Mouse (Mus musculus): ENCODE measurements around the gene Ppil4. TPM values are rescaled to one million over a fixed set of nuclear protein-coding genes. Genes with fewer than 3 reads are reported as not detected.

The Ppil4 gene
- polyA plus RNA-seq, 1 experiment = 3.3 TPM

- Histone ChIP-seq H3K4me3 (ENCODE audit: low read depth, low read length) (no peak overlapping the region), H3K27me3 (ENCODE audit: control insufficient read depth, insufficient read depth, low read length) (no peaks in the 10 kb centered on the region), H3K36me3 (ENCODE audit: control insufficient read depth, insufficient read depth, low read length) (peaks cover 29% of the 10 kb centered on the region), H3K4me1 (ENCODE audit: control insufficient read depth, insufficient read depth, insufficient read length, low read length) (peaks cover 7% of the 10 kb centered on the region; the same call in 1 of the 2 replicates), H3K27ac (ENCODE audit: insufficient read depth, low read depth, low read length) (no peak overlapping the region)
- 90% methylated on average over 12 of the region's 12 CpGs for WGBS
- TF ChIP-seq CTCF (IDR thresholded peaks at IDR 0.05; ENCODE audit: extremely low read depth, insufficient read length, insufficient replicate concordance, low read depth, low read length) = no peak
- TF ChIP-seq POLR2A (IDR thresholded peaks at IDR 0.05; ENCODE audit: low read depth, low read length) = no peak
Observed at GRCm38 (mm10) chr10:7821981-7822380, 29.3 kb downstream of the Ppil4 start.

DNA sequence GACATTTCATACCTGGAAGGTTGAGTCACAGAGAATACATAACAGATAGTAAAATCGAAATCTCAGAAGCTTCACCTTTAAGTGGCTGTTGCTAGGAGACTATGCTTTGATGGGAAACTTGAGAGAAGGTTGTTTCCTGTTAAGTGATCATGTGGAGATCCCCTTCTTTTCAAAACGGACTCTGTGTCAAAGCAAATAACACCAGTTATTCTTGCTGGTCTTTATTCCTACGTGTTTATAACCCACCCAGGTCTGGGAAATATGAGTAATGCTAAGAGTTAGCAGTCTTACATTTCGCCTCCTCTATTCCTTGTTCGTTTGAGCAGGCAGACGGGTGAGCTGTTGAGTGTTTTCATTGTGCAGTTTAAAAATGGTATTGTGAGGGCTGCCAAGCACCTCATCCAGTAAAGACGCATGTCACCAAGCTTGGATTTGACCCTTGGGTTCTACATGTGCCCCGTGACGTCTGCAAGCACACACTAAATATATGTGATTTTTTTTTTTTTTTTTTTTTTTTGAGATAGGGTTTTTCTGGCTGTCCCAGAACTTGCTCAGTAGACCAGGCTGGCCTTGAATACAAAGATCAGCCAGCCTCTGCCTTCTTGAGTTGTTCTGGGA, 32.1 kb downstream of the Ppil4 start:
- TF ChIP-seq CTCF (IDR thresholded peaks at IDR 0.05; ENCODE audit: extremely low read depth, insufficient read length, insufficient replicate concordance, low read depth, low read length) (no peak), POLR2A (IDR thresholded peaks at IDR 0.05; ENCODE audit: low read depth, low read length) (no peak)
- WGBS = 82% methylated on average over 9 of the region's 9 CpGs
- H3K27ac ChIP-seq (ENCODE audit: insufficient read depth, low read depth, low read length) = no peak overlapping the region
- no peaks in the 10 kb centered on the region for H3K27me3 ChIP-seq (ENCODE audit: control insufficient read depth, insufficient read depth, low read length)
- H3K4me1 ChIP-seq (ENCODE audit: control insufficient read depth, insufficient read depth, insufficient read length, low read length) = peaks cover 7% of the 10 kb centered on the region; the same call in 1 of the 2 replicates
- H3K36me3 ChIP-seq (ENCODE audit: control insufficient read depth, insufficient read depth, low read length) = peaks cover 17% of the 10 kb centered on the region
- no peak overlapping the region for H3K4me3 ChIP-seq (ENCODE audit: low read depth, low read length)

DNA sequence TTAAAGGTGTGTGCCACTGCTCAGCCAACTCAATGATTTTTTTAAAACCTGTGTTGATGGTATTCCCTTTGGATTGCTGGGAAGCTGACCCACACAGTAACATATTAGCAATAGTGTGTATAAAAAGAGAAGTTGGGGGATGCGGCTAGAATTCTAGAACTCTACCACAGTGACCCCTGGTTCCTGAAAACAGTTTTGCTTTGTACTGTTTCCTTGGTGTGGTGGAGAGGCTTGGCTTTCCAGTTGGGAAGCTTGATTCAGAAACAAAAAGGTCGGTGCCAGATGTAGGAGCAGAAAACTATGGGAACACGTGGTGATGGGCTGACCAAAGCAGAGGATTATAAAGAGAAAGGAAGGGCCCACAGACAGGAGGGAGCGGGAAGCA, 32.6 kb downstream of the Ppil4 start:
- H3K36me3 ChIP-seq (ENCODE audit: control insufficient read depth, insufficient read depth, low read length) = peaks cover 16% of the 10 kb centered on the region
- H3K4me3 ChIP-seq (ENCODE audit: low read depth, low read length) = no peak overlapping the region
- no peak overlapping the region for H3K27ac ChIP-seq (ENCODE audit: insufficient read depth, low read depth, low read length)
- no peaks in the 10 kb centered on the region for H3K27me3 ChIP-seq (ENCODE audit: control insufficient read depth, insufficient read depth, low read length)
- WGBS = 88% methylated on average over 4 of the region's 4 CpGs
- TF ChIP-seq POLR2A (IDR thresholded peaks at IDR 0.05; ENCODE audit: low read depth, low read length) (no peak), CTCF (IDR thresholded peaks at IDR 0.05; ENCODE audit: extremely low read depth, insufficient read length, insufficient replicate concordance, low read depth, low read length) (no peak)
- H3K4me1 ChIP-seq (ENCODE audit: control insufficient read depth, insufficient read depth, insufficient read length, low read length) = peaks cover 7% of the 10 kb centered on the region; the same call in 1 of the 2 replicates

- Histone ChIP-seq H3K27ac (ENCODE audit: insufficient read depth, low read depth, low read length) (no peak overlapping the region), H3K27me3 (ENCODE audit: control insufficient read depth, insufficient read depth, low read length) (no peaks in the 10 kb centered on the region), H3K4me3 (ENCODE audit: low read depth, low read length) (no peak overlapping the region), H3K36me3 (ENCODE audit: control insufficient read depth, insufficient read depth, low read length) (peaks cover 13% of the 10 kb centered on the region), H3K4me1 (ENCODE audit: control insufficient read depth, insufficient read depth, insufficient read length, low read length) (peaks cover 7% of the 10 kb centered on the region; the same call in 1 of the 2 replicates)
- no peak for TF ChIP-seq POLR2A (IDR thresholded peaks at IDR 0.05; ENCODE audit: low read depth, low read length)
- TF ChIP-seq CTCF (IDR thresholded peaks at IDR 0.05; ENCODE audit: extremely low read depth, insufficient read length, insufficient replicate concordance, low read depth, low read length) = no peak
- 90% methylated on average over 9 of the region's 9 CpGs for WGBS
Observed at GRCm38 (mm10) chr10:7826106-7826505, 33.4 kb downstream of the Ppil4 start.

GRCm38 (mm10) chr10:7832171-7832676, 39.5 kb downstream of the Ppil4 start, which contains the start of gene Zc3h12d:
Gene Zc3h12d (plus strand): TSS chr10:7832470.
- Histone ChIP-seq H3K4me1 (ENCODE audit: control insufficient read depth, insufficient read depth, insufficient read length, low read length) (peaks cover 8% of the 10 kb centered on the region; the same call in 1 of the 2 replicates), H3K27ac (ENCODE audit: insufficient read depth, low read depth, low read length) (peak within 1 kb of the TSS; percentile 96), H3K4me3 (ENCODE audit: low read depth, low read length) (peak within 1 kb of the TSS; percentile 59), H3K36me3 (ENCODE audit: control insufficient read depth, insufficient read depth, low read length) (no peaks in the 10 kb centered on the region), H3K27me3 (ENCODE audit: control insufficient read depth, insufficient read depth, low read length) (no peaks in the 10 kb centered on the region)
- TF ChIP-seq POLR2A (IDR thresholded peaks at IDR 0.05; ENCODE audit: low read depth, low read length) (0 out of 2 replicates have a peak, but pooled peaks have one; percentile 4), CTCF (IDR thresholded peaks at IDR 0.05; ENCODE audit: extremely low read depth, insufficient read length, insufficient replicate concordance, low read depth, low read length) (no peak)
- WGBS = under 1% methylated on average over 15 of the region's 15 CpGs

- H3K27ac ChIP-seq (ENCODE audit: insufficient read depth, low read depth, low read length) = peak overlapping the region; percentile 96
- TF ChIP-seq POLR2A (IDR thresholded peaks at IDR 0.05; ENCODE audit: low read depth, low read length) = no peak
- peak; percentile 11; the same call in 1 of the 2 replicates for TF ChIP-seq CTCF (IDR thresholded peaks at IDR 0.05; ENCODE audit: extremely low read depth, insufficient read length, insufficient replicate concordance, low read depth, low read length)
- H3K4me3 ChIP-seq (ENCODE audit: low read depth, low read length) = peak overlapping the region; percentile 17; the same call in 1 of the 2 replicates
- H3K4me1 ChIP-seq (ENCODE audit: control insufficient read depth, insufficient read depth, insufficient read length, low read length) = peaks cover 20% of the 10 kb centered on the region; the same call in 1 of the 2 replicates
- 84% methylated on average over 9 of the region's 9 CpGs for WGBS
- H3K27me3 ChIP-seq (ENCODE audit: control insufficient read depth, insufficient read depth, low read length) = no peaks in the 10 kb centered on the region
- H3K36me3 ChIP-seq (ENCODE audit: control insufficient read depth, insufficient read depth, low read length) = no peaks in the 10 kb centered on the region
Observed at GRCm38 (mm10) chr10:7833377-7834165, 40.9 kb downstream of the Ppil4 start.
